Mouse (Mus musculus) liver, embryonic 12.5 days (tissue): ENCODE measurements at regions not wholly inside any gene's neighbourhood (a gene's known extent, or its start where the extent isn't known, plus 50 kb on each side); places are given as distances from the start of the nearest gene placed in this dataset.
"Not testable (repeated sequence)": the region's sequence is repeated elsewhere in the genome, so short reads cannot be mapped to it uniquely, and the experiment has no call there.

ENCODE experiments used
- ATAC-seq: fragments of 200-750 bp; cut with Nextera tagmentation; 2 replicates; pipeline ENCODE4 v1.8.0; 2017; ENCODE audit warnings: moderate number of reproducible peaks, mild to moderate bottlenecking, moderate library complexity
- H3K27ac ChIP-seq: fragments of 300-500 bp; sonication (generic); 2 replicates; pipeline ENCODE4 v1.5.1; 2016; ENCODE audit warnings: mild to moderate bottlenecking
- H3K27me3 ChIP-seq: fragments of 300-500 bp; sonication (generic); replicated peaks from 2 replicates; pipeline ENCODE4 v1.6.1; 2016; ENCODE audit warnings: mild to moderate bottlenecking, moderate library complexity
- H3K36me3 ChIP-seq: fragments of 300-500 bp; sonication (generic); 2 replicates; pipeline ENCODE4 v1.6.1; 2016; ENCODE audit warnings: mild to moderate bottlenecking, moderate library complexity
- H3K4me1 ChIP-seq: fragments of 300-500 bp; sonication (generic); 2 replicates; pipeline ENCODE4 v1.6.1; 2016
- H3K4me2 ChIP-seq: fragments of 300-500 bp; sonication (generic); 2 replicates; pipeline ENCODE4 v1.6.1; 2016; ENCODE audit warnings: mild to moderate bottlenecking, moderate library complexity
- H3K4me3 ChIP-seq: fragments of 300-500 bp; sonication (generic); 2 replicates; pipeline ENCODE4 v1.5.1; 2016; ENCODE audit warnings: mild to moderate bottlenecking, moderate library complexity
- H3K9ac ChIP-seq: fragments of 300-500 bp; sonication (generic); 2 replicates; pipeline ENCODE4 v1.6.1; 2016; ENCODE audit warnings: mild to moderate bottlenecking, moderate library complexity
- H3K9me3 ChIP-seq: fragments of 300-500 bp; sonication (generic); replicated peaks from 2 replicates; pipeline ENCODE4 v1.6.1; 2016; ENCODE audit warnings: mild to moderate bottlenecking, moderate library complexity
- WGBS: fragments of 180-500 bp; shearing (Covaris S2); methylation state at CpG from one replicate; pipeline ENCODE4 v1.1.7; 2016; ENCODE audit not compliant: insufficient replicate concordance; 5-methylcytosine and 5-hydroxymethylcytosine counted together

- Histone ChIP-seq H3K9ac (no peak overlapping the region), H3K9me3 (peaks cover 70% of the 10 kb centered on the region), H3K27ac (no peak overlapping the region), H3K4me2 (no peak overlapping the region), H3K4me3 (no peak overlapping the region), H3K4me1 (no peaks in the 10 kb centered on the region), H3K27me3 (no peaks in the 10 kb centered on the region), H3K36me3 (no peaks in the 10 kb centered on the region)
- WGBS: 54% methylated on average over 3 of the region's 3 CpGs
- peak; percentile 6; the same call in 1 of the 2 replicates for ATAC-seq
These were observed 84.9 kb upstream of the Vmn1r2 start for GRCm38 (mm10) chr4:3081953-3082950.

GRCm38 (mm10) chr4:3083161-3084020, 83.7 kb upstream of the Vmn1r2 start:
- no peak overlapping the region for H3K9ac ChIP-seq
- H3K4me3 ChIP-seq: no peak overlapping the region
- H3K9me3 ChIP-seq: peaks cover 78% of the 10 kb centered on the region
- 41% methylated on average over 8 of the region's 8 CpGs for WGBS
- H3K36me3 ChIP-seq: no peaks in the 10 kb centered on the region
- no peaks in the 10 kb centered on the region for H3K27me3 ChIP-seq
- ATAC-seq: peak; percentile 46
- H3K4me2 ChIP-seq: no peak overlapping the region
- no peaks in the 10 kb centered on the region for H3K4me1 ChIP-seq
- H3K27ac ChIP-seq: no peak overlapping the region

GRCm38 (mm10) chr4:3084021-3084545, 83.0 kb upstream of the Vmn1r2 start:
- 43% methylated on average over 3 of the region's 3 CpGs for WGBS
- ATAC-seq: peak; percentile 6; the same call in 1 of the 2 replicates
- Histone ChIP-seq H3K36me3 (no peaks in the 10 kb centered on the region), H3K9ac (no peak overlapping the region), H3K27ac (no peak overlapping the region), H3K4me3 (no peak overlapping the region), H3K4me2 (no peak overlapping the region), H3K4me1 (no peaks in the 10 kb centered on the region), H3K9me3 (peaks cover 78% of the 10 kb centered on the region), H3K27me3 (no peaks in the 10 kb centered on the region)

GRCm38 (mm10) chr4:3085456-3086448, 81.4 kb upstream of the Vmn1r2 start:
- no peak overlapping the region for H3K4me3 ChIP-seq
- H3K27ac ChIP-seq: no peak overlapping the region
- no peaks in the 10 kb centered on the region for H3K36me3 ChIP-seq
- ATAC-seq: peak; percentile 8; the same call in 1 of the 2 replicates
- peaks cover 78% of the 10 kb centered on the region for H3K9me3 ChIP-seq
- WGBS: 39% methylated on average over 6 of the region's 6 CpGs
- H3K9ac ChIP-seq: no peak overlapping the region
- no peaks in the 10 kb centered on the region for H3K4me1 ChIP-seq
- H3K4me2 ChIP-seq: no peak overlapping the region
- no peaks in the 10 kb centered on the region for H3K27me3 ChIP-seq

- H3K9ac ChIP-seq, H3K27me3 ChIP-seq, H3K27ac ChIP-seq, H3K4me2 ChIP-seq, H3K4me1 ChIP-seq, ATAC-seq, H3K36me3 ChIP-seq, H3K4me3 ChIP-seq: not testable (repeated sequence)
- peaks cover 62% of the 10 kb centered on the region for H3K9me3 ChIP-seq
- 66% methylated on average over 7 of the region's 7 CpGs for WGBS
These were observed 79.5 kb upstream of the Vmn1r2 start for GRCm38 (mm10) chr4:3087616-3088015.

- Histone ChIP-seq H3K4me1 (no peaks in the 10 kb centered on the region), H3K4me3 (no peak overlapping the region)
These were observed 77.3 kb upstream of the Vmn1r2 start for GRCm38 (mm10) chr4:3089567-3090377.

GRCm38 (mm10) chr4:3090378-3090735, 76.8 kb upstream of the Vmn1r2 start:
- H3K36me3 ChIP-seq: no peaks in the 10 kb centered on the region
- H3K9me3 ChIP-seq: peaks cover 36% of the 10 kb centered on the region
- H3K27me3 ChIP-seq: no peaks in the 10 kb centered on the region
- no peak overlapping the region for H3K9ac ChIP-seq
- no peak overlapping the region for H3K4me3 ChIP-seq
- H3K4me2 ChIP-seq: no peak overlapping the region
- WGBS: 58% methylated on average over 11 of the region's 11 CpGs
- H3K4me1 ChIP-seq: no peaks in the 10 kb centered on the region
- H3K27ac ChIP-seq: no peak overlapping the region
- ATAC-seq: no peak

More at GRCm38 (mm10) chr4:3089567-3090377, 77.3 kb upstream of the Vmn1r2 start:
- Histone ChIP-seq H3K36me3 (no peaks in the 10 kb centered on the region), H3K27me3 (no peaks in the 10 kb centered on the region), H3K4me2 (no peak overlapping the region), H3K9ac (no peak overlapping the region), H3K27ac (no peak overlapping the region), H3K9me3 (peaks cover 40% of the 10 kb centered on the region)
- no peak for ATAC-seq
- 43% methylated on average over 13 of the region's 13 CpGs for WGBS

GRCm38 (mm10) chr4:3090742-3091141, 76.4 kb upstream of the Vmn1r2 start:
- H3K27ac ChIP-seq: no peak overlapping the region
- H3K9me3 ChIP-seq: peaks cover 32% of the 10 kb centered on the region
- no peaks in the 10 kb centered on the region for H3K36me3 ChIP-seq
- no peaks in the 10 kb centered on the region for H3K4me1 ChIP-seq
- no peak overlapping the region for H3K9ac ChIP-seq
- peak; percentile 40; the same call in 1 of the 2 replicates for ATAC-seq
- H3K4me2 ChIP-seq: no peak overlapping the region
- H3K27me3 ChIP-seq: no peaks in the 10 kb centered on the region
- no peak overlapping the region for H3K4me3 ChIP-seq
- WGBS: 58% methylated on average over 9 of the region's 9 CpGs
